Mouse (Mus musculus) R1 (cell line): Measurements from ENCODE around the gene Spata32.

ENCODE experiments used
- DNase-seq: peaks from one replicate; pipeline ENCODE4 v3.0.0-alpha.2; 2018; ENCODE audit warnings: low read depth, low spot score

Gene Spata32

DNA sequence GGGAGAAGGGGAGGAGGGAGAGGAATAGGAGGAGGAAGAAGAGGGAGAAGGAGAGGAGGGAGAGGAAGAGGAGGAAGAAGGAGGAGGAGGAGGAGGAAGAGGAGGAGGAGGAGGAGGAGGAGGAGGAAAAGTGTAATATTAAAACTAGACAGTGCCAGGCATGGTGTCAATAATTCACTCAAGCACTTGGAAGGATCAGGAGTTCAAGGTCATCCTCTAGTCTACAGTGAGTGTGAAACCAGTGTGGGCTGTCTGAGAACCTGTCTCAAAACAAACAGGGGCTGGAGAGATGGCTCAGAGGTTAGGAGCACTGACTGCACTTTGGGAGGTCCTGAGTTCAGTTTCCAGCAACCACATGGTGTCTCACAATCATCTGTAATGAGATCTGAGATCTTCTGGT lies 15.9 kb downstream of the Spata32 start:
- no peak for DNase-seq

DNA sequence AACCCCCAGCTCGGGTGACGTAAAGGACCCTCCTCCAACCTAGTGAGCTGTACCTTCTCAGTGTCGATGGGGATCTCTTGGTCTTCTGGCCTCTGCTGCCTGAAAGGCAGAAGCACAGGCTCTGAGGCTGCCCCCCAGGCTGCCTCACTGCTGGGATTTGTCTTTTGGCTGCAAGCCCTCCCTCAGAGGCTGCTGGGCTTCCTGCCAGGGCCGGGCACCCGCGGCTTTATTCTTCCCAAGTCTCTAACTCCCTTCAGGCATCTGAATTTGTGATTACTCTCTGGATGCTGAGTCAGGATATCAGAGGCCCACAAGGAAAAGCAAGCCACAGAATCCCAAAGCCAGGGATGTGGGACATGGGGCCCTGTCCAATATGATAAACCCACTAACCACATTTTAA lies 16.6 kb downstream of the Spata32 start:
- DNase-seq: no peak

DNA sequence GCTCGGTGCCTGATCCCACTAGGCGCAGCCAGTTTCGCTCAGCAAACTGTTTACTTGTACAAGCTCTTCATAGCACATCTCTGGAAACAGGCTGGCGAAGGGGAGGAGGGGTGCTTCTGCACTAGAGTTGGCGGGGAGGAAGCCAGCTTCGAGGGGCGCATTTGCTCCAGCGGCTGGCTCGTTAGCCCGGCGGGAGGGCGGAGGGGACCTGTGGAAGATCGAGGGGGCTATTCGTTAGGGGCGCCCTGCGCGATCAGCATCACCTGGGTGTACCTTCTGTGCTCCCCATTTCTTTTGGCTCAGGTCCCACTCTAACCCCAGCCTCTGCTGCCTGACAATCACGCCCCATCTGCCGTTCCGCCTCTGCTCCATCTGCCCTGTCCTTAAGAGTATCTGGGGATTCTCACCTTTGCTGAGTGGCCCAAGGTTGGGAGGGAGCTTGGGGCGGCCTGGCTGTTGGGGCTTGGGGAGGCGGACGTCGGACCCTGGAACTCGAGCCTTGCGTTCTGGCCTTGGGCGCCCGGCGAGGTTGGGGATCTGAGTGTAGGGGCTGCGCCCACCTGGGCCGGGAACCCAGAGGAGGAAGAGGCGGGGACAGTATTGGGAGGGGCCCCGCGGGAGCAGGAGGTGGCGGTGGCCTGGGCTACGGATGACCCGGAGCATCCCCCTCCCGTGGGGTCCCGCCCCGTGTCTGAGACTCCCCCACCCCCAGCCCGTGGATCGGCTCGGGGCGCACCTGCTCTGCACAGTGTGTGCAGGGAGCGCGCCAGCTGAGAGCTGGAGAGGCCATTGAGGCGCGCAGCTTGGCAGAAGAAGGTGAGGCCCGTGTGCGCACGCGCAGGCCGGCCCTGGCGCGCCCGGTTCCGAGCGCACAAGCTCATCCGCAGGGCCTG lies 19.1 kb downstream of the Spata32 start:
- DNase-seq: peak; percentile 85

DNA sequence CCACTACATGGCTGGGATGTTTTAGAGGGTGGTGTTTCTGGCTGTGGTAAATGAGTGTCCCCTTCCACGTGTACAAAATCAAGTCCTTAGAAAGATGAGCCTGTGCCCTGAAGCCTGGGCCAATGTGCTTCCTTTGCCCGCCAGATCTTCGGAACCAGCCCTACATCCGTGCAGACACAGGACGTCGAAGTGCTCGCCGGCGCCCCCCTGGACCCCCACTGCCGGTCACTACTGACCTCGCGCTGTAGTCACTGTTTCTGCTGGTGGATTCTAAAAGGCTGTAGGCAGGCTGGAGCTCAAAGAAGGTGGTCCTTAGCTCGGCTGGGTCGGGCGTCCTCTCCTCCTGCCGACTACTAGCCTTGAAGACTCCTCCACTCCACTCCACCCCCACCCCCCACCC lies 19.9 kb downstream of the Spata32 start:
- no peak for DNase-seq

DNA sequence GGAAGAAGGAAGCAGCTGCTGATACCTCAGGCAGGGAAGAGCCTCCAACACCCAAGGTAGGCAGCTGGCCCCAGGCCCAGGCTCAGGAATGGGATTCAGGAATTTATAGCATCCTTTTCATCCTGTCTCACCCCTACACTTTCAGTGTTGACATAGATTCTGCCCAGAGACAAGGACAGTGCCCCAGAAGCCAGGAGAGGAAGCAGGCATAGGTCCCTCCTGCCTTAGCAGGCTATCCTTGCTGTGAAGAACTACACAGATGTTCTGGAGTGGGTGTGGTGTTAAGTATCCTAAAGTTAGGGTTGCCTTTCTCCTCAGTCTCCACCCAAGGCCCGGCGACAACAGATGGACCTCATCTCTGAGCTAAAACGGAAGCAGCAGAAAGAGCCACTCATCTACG lies 20.9 kb downstream of the Spata32 start:
- DNase-seq: no peak

DNA sequence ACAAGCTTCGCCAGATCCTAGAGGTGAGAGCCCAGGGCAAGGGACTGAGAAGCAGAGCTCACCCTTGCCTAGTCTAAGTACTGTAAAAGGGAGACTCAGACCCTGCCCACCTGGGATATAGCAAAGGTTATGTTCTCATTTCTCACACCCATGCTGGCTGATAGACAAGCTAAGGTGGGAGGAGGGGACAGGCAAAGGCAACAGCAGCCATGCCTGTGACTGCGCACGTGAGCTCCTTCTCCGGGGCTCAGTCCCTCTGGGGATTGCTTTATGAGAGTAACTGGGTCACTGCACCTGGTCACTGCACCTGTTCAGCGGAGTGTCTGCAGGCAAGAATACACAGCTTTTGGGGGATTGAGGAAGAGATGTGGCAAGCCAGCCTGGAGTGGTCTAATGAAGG lies 22.6 kb downstream of the Spata32 start:
- DNase-seq: no peak

DNA sequence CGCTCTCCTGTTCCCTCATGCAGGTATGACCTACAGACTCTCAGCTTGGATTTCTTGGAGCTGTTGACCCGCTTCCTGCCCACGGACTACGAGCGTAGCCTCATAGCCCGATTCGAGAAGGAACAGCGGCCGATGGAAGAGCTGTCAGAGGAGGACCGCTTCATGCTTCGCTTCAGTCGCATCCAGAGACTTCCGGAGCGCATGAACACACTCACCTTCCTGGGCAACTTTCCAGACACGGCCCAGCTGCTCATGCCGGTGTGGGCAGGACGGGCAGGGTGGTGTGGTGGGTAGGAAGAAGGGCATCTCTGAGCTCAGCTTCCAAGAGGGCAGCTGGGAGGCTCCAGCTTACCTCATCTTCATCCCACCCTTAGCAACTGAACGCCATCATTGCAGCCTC lies 23.0 kb downstream of the Spata32 start:
- no peak for DNase-seq

DNA sequence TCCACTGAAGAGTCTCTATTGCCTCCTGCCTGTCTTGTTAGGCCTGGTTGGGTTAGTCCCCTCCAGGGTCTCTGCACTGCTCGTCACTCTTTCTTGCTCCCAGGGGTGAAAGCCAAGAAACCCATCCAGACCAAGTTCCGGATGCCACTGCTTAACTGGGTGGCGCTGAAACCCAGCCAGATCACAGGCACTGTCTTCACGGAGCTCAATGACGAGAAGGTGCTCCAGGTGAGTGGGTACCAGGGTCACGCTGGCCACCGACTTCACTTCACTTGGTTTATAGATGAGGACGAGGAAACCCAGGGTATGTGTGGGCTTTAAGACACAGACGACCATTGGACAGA lies 24.4 kb downstream of the Spata32 start:
- DNase-seq: no peak

DNA sequence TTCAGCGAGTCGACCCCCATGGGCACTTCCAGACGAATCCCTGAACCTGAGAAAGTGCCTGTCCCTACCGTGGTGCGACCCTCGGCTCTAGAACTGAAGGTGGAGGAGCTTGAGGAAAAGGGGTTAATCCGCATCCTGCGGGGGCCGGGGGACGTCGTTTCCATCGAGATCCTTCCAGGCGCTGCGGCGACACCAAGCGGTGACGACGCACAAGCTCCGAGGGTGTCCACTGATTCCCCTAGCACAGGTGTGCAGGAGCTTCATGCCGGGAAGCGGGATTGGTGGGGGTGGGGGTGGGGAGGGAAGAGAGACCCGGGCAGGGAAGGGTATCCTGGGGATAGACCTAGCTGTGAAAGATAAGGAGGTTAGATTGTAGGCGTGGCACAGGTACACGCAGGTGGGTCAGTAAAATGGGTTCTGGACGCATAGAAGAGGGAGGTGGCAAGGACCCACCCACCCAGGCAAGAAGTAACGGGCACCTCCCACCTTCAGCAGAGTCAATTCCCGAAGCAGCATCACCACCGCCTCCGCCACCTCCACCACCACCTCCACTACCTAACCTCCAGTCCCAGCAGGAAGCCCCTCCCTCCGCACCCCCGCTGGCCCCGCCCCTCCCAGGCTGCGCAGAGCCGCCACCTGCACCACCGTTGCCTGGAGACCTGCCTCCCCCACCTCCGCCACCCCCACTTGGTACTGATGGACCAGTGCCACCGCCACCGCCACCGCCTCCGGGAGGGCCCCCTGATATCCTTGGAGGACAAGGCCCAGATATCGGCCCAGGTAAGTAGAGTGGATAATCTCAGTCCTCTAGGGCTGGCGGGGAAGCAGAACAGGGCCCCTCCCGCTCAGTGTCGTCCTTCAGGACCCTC lies 25.0 kb downstream of the Spata32 start:
- peak; percentile 56 for DNase-seq

DNA sequence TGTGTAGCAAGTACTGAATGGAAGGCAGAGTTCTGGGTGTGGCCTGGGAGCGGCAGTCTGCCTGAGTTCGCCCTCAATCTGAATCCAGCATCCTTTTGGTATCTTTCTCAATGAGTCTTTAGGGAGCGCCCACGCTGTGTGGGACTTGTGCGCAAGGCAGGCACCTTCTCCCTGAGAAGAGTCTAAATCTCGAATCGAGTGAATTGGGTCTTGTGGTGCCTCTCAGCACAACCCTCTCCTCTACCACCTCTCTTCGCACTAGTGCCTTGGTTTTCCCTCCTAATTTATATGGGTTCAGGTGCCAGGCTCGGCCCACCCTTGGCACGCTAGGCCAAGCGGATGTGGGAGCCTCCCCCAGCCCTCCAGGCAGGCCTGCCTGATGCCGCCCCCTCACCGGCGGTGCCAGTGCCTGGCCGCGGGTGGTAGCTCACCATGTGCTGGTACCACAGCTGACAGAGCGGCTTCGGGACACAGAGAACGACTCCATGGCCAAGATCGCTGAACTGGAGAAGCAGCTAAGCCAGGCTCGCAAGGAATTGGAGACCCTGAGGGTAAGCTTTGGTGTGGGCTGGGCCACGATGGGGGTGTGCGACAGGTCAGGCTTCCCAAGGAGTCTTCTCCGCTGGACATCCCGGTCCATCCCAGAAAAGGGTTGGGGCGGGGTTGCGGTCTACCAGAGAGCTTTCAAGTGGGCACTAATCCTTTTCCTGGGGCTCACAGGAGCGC lies 25.8 kb downstream of the Spata32 start:
- DNase-seq: peak; percentile 16

DNA sequence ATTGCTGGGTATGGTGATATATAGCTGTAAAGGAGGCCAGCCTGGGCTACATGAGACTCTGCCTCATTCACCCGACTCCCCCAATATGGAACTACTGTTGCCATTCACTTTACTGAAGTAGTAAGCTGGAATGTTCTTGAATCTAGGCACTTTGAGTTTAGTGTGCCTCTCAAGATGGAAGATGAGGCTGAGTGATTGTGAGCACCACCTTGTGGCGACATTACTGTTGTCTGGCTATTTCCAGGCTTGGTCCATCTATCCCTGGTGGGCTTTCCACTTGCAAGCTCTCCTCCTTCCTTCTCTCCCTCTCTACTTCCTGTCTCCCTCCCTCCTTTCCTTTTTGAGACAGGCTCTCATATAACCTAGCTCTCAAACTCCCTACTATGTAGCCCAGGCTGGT lies 33.3 kb downstream of the Spata32 start:
- DNase-seq: peak; percentile 48

DNA sequence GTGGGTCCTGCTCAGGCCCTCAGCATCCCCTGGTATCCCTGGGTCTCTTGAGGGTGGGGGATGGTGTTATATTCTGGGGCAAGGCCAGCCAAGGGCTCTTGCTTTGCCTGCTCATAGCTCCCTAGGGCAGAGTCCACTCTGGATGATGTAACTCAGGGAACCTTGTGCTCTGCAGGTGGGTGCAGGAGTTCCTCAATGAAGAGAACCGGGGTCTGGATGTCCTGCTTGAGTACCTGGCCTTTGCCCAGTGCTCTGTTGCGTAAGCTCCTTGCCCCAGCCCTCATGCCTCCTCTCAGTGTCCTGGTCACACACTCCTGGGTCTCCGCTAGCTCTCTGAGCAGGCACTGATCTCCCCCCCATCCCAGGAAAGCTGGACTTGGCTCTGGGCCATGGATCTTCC lies 36.3 kb downstream of the Spata32 start:
- no peak for DNase-seq

DNA sequence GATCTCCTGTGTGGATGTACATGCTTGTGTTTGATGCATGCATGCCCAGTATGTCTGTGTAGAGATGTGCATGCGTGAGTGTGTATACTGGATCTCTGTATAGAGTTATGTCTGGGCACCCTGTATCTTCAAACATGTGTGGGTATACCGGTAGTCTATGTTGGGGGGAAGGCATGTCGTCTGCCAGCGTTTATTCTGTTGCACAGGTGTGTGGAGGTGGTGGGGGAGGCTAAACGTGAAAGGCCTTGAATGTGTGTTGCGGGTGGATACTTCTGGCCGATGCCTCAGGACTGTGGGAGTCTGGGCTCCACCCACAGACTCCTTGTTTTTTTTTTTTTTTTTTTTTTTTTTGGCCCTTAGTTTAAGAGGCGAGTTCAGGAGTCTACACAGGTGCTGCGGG lies 36.9 kb downstream of the Spata32 start:
- DNase-seq: no peak

DNA sequence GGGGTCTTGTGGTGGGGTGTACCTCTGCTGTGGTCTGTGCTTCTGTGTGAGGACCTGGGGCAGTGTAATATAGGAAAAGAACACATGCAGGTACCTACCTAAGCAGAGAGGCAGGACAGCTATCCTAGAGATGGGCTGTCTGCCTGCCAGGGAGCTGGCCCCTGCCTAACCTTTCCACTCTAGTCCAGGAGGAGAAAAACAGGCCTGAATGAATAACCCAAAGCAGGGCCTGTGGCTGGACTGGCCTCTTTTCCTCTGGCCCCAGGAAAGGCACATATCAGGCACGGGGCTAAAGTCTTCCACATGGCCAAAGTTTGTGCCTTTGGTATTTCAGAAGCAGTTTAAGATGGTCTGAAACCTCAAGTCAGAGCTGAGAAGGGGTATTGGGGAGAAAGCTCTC lies 37.8 kb downstream of the Spata32 start:
- no peak for DNase-seq

DNA sequence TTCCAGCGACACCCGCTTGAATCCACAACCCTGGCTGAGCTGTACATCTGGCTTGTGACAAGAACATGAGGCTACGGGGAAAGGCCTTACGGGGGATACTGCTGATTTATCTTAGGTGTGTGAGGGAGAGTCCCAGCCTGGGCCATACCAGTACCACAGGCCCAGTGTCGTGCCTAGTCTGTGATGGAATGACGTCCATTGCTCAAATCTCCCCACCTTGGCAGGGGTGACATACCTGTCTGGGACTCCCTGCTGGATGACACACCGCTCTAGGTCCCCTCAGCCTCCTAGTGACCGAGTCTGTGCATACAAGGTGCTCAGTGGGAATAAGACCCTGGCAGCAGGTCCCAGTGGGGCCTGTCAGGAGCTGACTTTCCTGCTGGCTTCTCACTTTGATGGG lies 39.5 kb downstream of the Spata32 start:
- no peak for DNase-seq

DNA sequence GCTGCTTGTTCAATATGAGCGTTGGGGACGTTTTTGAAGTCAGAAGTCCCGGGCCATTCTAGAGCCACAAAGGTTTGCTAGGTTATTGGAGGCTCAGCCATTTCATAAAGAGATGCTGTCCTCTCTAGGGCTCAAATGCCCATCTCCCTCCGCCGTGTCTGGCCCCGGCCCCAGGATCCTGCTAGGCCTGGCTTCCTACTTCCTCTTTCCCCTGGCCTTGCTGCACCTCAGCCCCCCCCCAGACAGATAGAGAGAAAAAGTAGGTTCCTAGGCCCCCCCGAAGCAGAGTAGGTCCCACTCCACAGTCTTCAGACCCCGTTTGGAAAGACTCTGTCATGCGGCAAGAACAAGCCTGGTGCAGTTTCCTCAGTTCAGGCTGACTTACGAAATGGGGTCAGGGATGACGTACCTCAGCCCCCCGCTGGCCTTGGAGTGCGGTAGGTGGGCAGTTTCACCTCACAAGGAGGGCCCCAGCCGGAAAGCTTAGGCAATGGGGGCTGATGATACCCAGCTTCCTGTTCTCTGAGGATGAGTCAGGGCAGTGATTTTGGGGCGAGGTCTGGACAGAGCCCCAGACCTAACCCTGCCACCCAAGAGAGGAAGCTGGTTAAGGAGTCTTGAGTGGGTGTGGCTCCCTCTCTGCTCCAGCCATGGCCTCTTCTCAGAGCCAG lies 40.3 kb downstream of the Spata32 start:
- DNase-seq: no peak

DNA sequence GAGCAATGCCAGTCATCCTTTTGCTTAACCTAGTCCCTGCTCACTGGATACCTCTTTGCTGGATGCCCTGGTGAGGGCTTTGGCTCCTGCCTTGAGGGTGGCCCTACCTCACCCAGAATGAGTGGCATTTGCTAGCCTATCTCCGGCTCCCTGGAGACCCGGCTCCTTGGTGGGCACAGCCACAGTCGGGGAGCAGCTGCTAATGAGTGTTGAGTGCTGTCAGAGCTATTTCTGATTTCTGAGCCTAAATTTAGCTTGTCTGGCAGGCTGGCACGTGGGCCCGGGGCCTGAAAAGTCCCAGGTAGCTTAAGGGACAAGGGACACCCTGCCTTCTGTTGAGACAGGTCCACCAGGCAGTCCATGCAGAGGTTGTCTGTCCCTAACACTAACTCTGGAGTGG lies 41.0 kb downstream of the Spata32 start:
- no peak for DNase-seq

DNA sequence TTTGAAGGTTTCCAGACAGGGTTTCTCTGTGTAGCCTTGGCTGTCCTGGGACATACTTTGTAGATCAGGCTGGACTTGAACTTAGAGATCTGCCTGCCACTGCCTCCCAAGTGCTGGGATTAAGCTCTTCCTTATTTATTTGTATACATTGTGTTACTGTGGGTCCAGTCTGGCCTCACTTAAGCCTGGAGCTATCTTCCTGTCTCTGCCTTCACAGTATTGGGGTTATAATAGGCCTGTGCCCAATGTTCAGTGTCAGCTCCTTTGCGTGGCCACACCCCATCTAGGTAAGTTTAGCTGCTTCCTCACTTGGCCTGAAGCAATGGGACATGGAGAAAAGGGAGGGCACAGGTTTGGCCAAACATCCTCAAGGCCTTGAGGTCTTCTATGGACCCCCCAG lies 41.7 kb downstream of the Spata32 start:
- no peak for DNase-seq

DNA sequence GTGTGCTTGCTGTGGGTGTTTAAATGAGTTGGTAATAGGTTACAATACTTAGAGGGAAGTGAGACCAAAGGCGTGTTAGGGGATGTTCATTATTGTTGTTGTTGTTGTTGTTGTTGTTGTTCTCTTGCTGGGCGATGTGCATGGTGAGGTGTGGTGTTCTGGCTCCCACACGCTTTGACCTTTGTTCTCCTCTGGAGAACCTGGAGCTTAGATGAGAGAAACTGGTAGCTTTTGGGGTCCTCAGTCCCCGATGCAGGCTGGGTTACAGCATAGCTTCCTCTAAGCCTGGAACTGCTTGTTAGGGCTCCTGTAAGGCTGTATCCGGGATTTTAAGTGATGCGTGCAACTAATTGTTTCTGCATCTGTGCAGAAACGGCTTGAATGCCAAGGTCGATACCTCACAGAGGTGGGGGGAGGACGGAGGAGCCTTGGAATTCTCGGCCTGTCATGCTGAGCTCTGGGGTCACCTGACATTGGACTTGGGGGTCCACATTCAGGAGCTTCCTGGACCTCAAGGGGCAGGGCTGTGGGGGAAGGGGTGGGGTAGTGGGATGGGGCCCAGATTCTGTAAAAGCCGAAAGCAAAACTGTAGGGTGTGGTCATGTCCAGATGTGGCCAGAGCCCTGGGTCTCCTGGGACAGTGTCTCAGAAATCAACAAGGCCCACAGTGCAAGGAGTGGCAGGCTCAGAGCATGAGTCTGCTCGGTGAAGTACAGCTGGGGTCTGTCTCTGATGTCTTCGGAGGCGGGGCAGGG lies 42.4 kb downstream of the Spata32 start:
- DNase-seq: no peak

DNA sequence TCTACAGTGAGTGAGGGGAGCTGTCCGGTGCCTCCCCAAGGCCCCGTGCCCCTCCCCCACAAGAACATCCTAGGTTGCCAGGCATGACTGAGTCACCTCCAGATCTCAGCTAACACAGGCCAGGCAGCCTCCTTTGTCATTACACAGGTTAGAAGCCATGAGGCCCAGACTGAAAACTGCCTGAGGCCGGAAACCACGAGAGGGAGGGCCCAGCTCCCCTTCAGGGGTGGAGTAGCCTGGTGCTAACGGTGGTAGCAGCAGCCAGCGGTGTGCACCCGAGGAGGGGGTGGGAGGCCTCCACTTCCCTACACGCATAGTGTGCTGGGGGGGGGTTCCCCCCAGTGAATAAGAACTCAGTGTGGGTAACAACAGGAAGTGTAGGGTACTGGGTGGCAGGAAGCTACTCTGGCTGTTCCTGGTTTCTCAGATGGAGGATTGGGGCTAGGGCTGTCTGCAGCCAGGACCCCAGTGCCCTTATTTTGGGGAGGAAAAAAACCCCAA lies 43.3 kb downstream of the Spata32 start:
- peak; percentile 68 for DNase-seq

DNA sequence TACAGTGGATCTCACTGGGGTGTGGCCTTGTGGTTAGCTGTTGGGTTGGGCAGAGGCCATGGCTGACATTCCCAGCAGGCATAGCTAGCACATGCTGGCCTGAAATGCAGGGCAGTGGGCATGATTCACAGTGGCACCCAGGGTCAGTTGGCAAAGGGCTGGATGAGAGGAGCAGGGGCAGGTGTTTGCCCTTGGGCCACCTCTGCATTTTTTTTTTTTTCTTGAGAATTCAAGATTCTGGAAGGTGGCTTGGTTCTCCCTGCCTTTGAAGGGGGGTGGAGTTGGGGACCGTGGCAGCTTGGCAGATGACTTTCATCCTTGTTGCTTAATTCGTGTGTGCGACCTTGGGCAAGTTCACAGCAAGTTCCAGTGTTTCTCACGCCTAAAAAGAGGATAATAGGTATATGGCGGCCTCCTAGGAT lies 43.8 kb downstream of the Spata32 start:
- DNase-seq: no peak
